Mouse (Mus musculus) stomach, postnatal 0 days (tissue): ENCODE data around the gene Dlgap4.

Experiments used
- CTCF ChIP-seq: IDR thresholded peaks from 2 replicates; pipeline ENCODE4 v1.5.1; 2016; ENCODE audit warnings: antibody characterized with exemption, low read depth, mild to moderate bottlenecking, moderate library complexity
- EP300 ChIP-seq: optimal IDR thresholded peaks from 2 replicates; pipeline ENCODE3; 2016; ENCODE audit warnings: antibody characterized with exemption

GRCm38 (mm10) chr2:156788836-156789235 lies 175.3 kb downstream of the Dlgap4 start:
- TF ChIP-seq CTCF = no peak
- no peak for TF ChIP-seq EP300
